Mouse (Mus musculus): ENCODE data around the gene Btn2a2. TPM values are rescaled to one million over a fixed set of nuclear protein-coding genes. Genes with fewer than 3 reads are reported as not detected.

Btn2a2 gene
- total and polyA plus RNA-seq, 3 experiments: 1.2 to 2.1 (median 1.3) TPM

- H3K4me3 ChIP-seq (replicated peaks in 1 of 3; ENCODE audit: low read depth in 2 of 3, low read length in 2 of 3, poor library complexity in 1 of 3): no peak overlapping the region
- peaks cover 2% of the 10 kb centered on the region for H3K27me3 ChIP-seq (replicated peaks)
- H3K4me1 ChIP-seq (ENCODE audit: control insufficient read depth in 1 of 2, insufficient read depth in 2 of 2): peaks cover 0 to 3% of the 10 kb centered on the region in 2 experiments; a peak in 2 of 4 replicates
- H3K9me3 ChIP-seq (replicated peaks; ENCODE audit: low read length): peaks cover 2% of the 10 kb centered on the region
- no peak for TF ChIP-seq E2F4 (IDR thresholded peaks at IDR 0.05; ENCODE audit: insufficient replicate concordance, low read depth, low read length)
- no peak for TF ChIP-seq ETS1 (conservative IDR thresholded peaks at IDR 0.05; ENCODE audit: low read depth, low read length)
- TF ChIP-seq CTCF (conservative IDR thresholded peaks at IDR 0.05 in 1 of 2, IDR thresholded peaks at IDR 0.05 in 1 of 2; ENCODE audit: low read depth in 2 of 2, low read length in 2 of 2): no peak
- H3K4me2 ChIP-seq (ENCODE audit: insufficient read depth, low read depth, poor library complexity, severe bottlenecking): no peak overlapping the region
- no peaks in the 10 kb centered on the region for H3K36me3 ChIP-seq (replicated peaks in 1 of 2; ENCODE audit: control insufficient read depth in 1 of 2, insufficient read depth in 1 of 2, low read length in 1 of 2)
- DNase-seq (ENCODE audit: extremely low read depth): no peak
- no peaks in the 10 kb centered on the region for H3K79me2 ChIP-seq (replicated peaks; ENCODE audit: control insufficient read depth, extremely low read depth, insufficient read depth, poor library complexity, severe bottlenecking)
- H3K27ac ChIP-seq (ENCODE audit: insufficient read depth, low read depth): no peak overlapping the region
- dilution Hi-C loops (cut with MboI; ENCODE audit: extremely low pct_ligation_motif_present, extremely low pct_unique_long_range_greater_than_20kb, low sequenced_read_pairs): no loop called here
- in situ Hi-C loops (cut with MboI; ENCODE audit: low pct_ligation_motif_present, low pct_unique_long_range_greater_than_20kb, low sequenced_read_pairs): no loop called here
- no peak overlapping the region for H3K9ac ChIP-seq (ENCODE audit: insufficient read depth, low read depth)
These were observed 6.9 kb upstream of the Btn2a2 start for GRCm38 (mm10) chr13:23495526-23495925.

DNA sequence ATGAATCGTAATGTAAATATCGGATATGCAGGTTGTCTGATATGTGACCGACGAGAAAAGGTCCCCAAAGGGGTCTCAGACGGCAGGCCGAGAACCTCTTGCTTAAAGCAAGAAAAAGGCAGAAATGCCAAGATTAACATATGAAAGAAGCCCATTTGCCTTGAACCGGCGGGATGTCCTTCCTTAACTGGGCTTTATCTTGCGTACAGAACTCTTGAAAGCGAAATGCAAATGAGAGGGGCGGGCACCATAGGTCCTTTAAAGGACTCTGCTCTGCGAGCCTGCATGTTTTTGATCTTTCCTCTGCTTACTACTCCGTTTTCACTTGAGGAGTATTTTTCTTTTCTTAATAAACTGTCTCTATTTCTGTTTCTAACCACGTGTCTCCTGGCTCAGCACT lies 3.3 kb upstream of the Btn2a2 start:
- dilution Hi-C loops (cut with MboI; ENCODE audit: extremely low pct_ligation_motif_present, extremely low pct_unique_long_range_greater_than_20kb, low sequenced_read_pairs) (no loop called here), in situ Hi-C loops (cut with MboI; ENCODE audit: low pct_ligation_motif_present, low pct_unique_long_range_greater_than_20kb, low sequenced_read_pairs) (no loop called here)
- H3K36me3 ChIP-seq (replicated peaks in 1 of 2; ENCODE audit: control insufficient read depth in 1 of 2, insufficient read depth in 1 of 2, low read length in 1 of 2): peaks cover 0 to 2% of the 10 kb centered on the region in 2 experiments
- peaks cover 0 to 10% of the 10 kb centered on the region in 2 experiments; a peak in 2 of 4 replicates for H3K4me1 ChIP-seq (ENCODE audit: control insufficient read depth in 1 of 2, insufficient read depth in 2 of 2)
- peak; percentile 32; the same call in 1 of the 2 replicates for TF ChIP-seq POLR2A (IDR thresholded peaks at IDR 0.05; ENCODE audit: low read depth, low read length)
- peak; percentile 68; the same call in 1 of the 2 replicates for TF ChIP-seq TBP (conservative IDR thresholded peaks at IDR 0.05; ENCODE audit: low read depth, low read length)
- TF ChIP-seq SIN3A (IDR thresholded peaks at IDR 0.05; ENCODE audit: low read length): no peak
- no peak for TF ChIP-seq UBTF (IDR thresholded peaks at IDR 0.05; ENCODE audit: low read depth, low read length)
- TF ChIP-seq HCFC1 (IDR thresholded peaks at IDR 0.05; ENCODE audit: low read depth, low read length): no peak
- TF ChIP-seq PAX5 (IDR thresholded peaks at IDR 0.05; ENCODE audit: low read length): no peak
- no peak for TF ChIP-seq MEF2A (IDR thresholded peaks at IDR 0.05; ENCODE audit: borderline replicate concordance, low read depth, low read length)
- no peak for TF ChIP-seq IRF4 (IDR thresholded peaks at IDR 0.05; ENCODE audit: low read depth, low read length)
- TF ChIP-seq USF2 (conservative IDR thresholded peaks at IDR 0.05; ENCODE audit: low read depth, low read length): no peak
- no peak for TF ChIP-seq ETS1 (conservative IDR thresholded peaks at IDR 0.05; ENCODE audit: low read depth, low read length)
- TF ChIP-seq TCF12 (IDR thresholded peaks at IDR 0.05; ENCODE audit: low read depth, low read length): no peak
- TF ChIP-seq ZC3H11A (IDR thresholded peaks at IDR 0.05; ENCODE audit: low read depth, low read length): no peak
- TF ChIP-seq E2F4 (IDR thresholded peaks at IDR 0.05; ENCODE audit: insufficient replicate concordance, low read depth, low read length): no peak
- TF ChIP-seq NELFE (IDR thresholded peaks at IDR 0.05; ENCODE audit: low read depth, low read length): no peak
- peak; percentile 34 for DNase-seq (ENCODE audit: extremely low read depth)
- H3K4me2 ChIP-seq (ENCODE audit: insufficient read depth, low read depth, poor library complexity, severe bottlenecking): peak overlapping the region; percentile 93
- peaks cover 2% of the 10 kb centered on the region for H3K27me3 ChIP-seq (replicated peaks)
- peaks cover 2% of the 10 kb centered on the region for H3K9me3 ChIP-seq (replicated peaks; ENCODE audit: low read length)
- H3K9ac ChIP-seq (ENCODE audit: insufficient read depth, low read depth): no peak overlapping the region
- H3K4me3 ChIP-seq (replicated peaks in 1 of 3; ENCODE audit: low read depth in 2 of 3, low read length in 2 of 3, poor library complexity in 1 of 3): peak overlapping the region; percentile 27 to 43 (median 41)
- no peaks in the 10 kb centered on the region for H3K79me2 ChIP-seq (replicated peaks; ENCODE audit: control insufficient read depth, extremely low read depth, insufficient read depth, poor library complexity, severe bottlenecking)
- H3K27ac ChIP-seq (ENCODE audit: insufficient read depth, low read depth): no peak overlapping the region
